Mouse (Mus musculus): ENCODE measurements around the gene Alkbh7.

Gene Alkbh7

GRCm38 (mm10) chr17:56986105-56986805, 10.9 kb upstream of the Alkbh7 start:
- no peak for DNase-seq (ENCODE audit: low spot score in 2 of 2)

GRCm38 (mm10) chr17:56988441-56988840, 8.7 kb upstream of the Alkbh7 start:
- no peak for DNase-seq (ENCODE audit: low spot score in 2 of 2)

GRCm38 (mm10) chr17:56988921-56989430, 8.2 kb upstream of the Alkbh7 start:
- DNase-seq (ENCODE audit: low spot score in 2 of 2) = no peak

GRCm38 (mm10) chr17:56989467-56990114, 7.5 kb upstream of the Alkbh7 start:
- no peak for DNase-seq (ENCODE audit: low spot score in 2 of 2)

GRCm38 (mm10) chr17:56990115-56990746, 6.9 kb upstream of the Alkbh7 start, which contains the start of gene Clpp:
Clpp (plus strand) TSS chr17:56990305.
- peak; percentile 97 for DNase-seq (ENCODE audit: low spot score in 2 of 2)

GRCm38 (mm10) chr17:56990966-56991365, 6.2 kb upstream of the Alkbh7 start:
- no peak for DNase-seq (ENCODE audit: low spot score in 2 of 2)

GRCm38 (mm10) chr17:56995046-56995445, 2.1 kb upstream of the Alkbh7 start:
- no peak for DNase-seq (ENCODE audit: low spot score in 2 of 2)

- no peak for DNase-seq (ENCODE audit: low spot score in 2 of 2)
Observed at GRCm38 (mm10) chr17:56996506-56996905, 633 bp upstream of the Alkbh7 start.

- no peak for DNase-seq (ENCODE audit: low spot score in 2 of 2)
Observed at GRCm38 (mm10) chr17:56999414-56999813, 2.3 kb downstream of the Alkbh7 start.

- DNase-seq (ENCODE audit: low spot score in 2 of 2) = no peak
Observed at GRCm38 (mm10) chr17:56999968-57000609, 3.0 kb downstream of the Alkbh7 start, which contains the start of gene Pspn. Pspn (minus strand) TSS chr17:57000018.

- DNase-seq (ENCODE audit: low spot score in 2 of 2) = no peak
Observed at GRCm38 (mm10) chr17:57001228-57001627, 4.1 kb downstream of the Alkbh7 start.

GRCm38 (mm10) chr17:57003994-57004393, 6.9 kb downstream of the Alkbh7 start:
- no peak for DNase-seq (ENCODE audit: low spot score in 2 of 2)

- DNase-seq (ENCODE audit: low spot score in 2 of 2) = no peak
Observed at GRCm38 (mm10) chr17:57007137-57007905, 10.2 kb downstream of the Alkbh7 start.

GRCm38 (mm10) chr17:57010911-57011235, 13.7 kb downstream of the Alkbh7 start:
- DNase-seq (ENCODE audit: low spot score in 2 of 2) = no peak

GRCm38 (mm10) chr17:57011236-57012141, 14.3 kb downstream of the Alkbh7 start, which contains the start of the genes Gtf2f1 and Gm17949:
Gtf2f1 (minus strand) TSS chr17:57011288.
Gm17949 (plus strand) TSS chr17:57011469.
- peak; percentile 91 to 93 for DNase-seq (ENCODE audit: low spot score in 2 of 2)

GRCm38 (mm10) chr17:57012245-57012795, 15.2 kb downstream of the Alkbh7 start:
- no peak for DNase-seq (ENCODE audit: low spot score in 2 of 2)

GRCm38 (mm10) chr17:57019693-57020092, 22.6 kb downstream of the Alkbh7 start:
- DNase-seq (ENCODE audit: low spot score in 2 of 2) = no peak

- no peak for DNase-seq (ENCODE audit: low spot score in 2 of 2)
Observed at GRCm38 (mm10) chr17:57020960-57021359, 23.8 kb downstream of the Alkbh7 start.

GRCm38 (mm10) chr17:57027471-57027870, 30.3 kb downstream of the Alkbh7 start:
- DNase-seq (ENCODE audit: low spot score in 2 of 2) = no peak

- no peak for DNase-seq (ENCODE audit: low spot score in 2 of 2)
Observed at GRCm38 (mm10) chr17:57029691-57030090, 32.6 kb downstream of the Alkbh7 start.
